Mouse (Mus musculus): Measurements from ENCODE around the gene Ccdc146. TPM values are rescaled to one million over a fixed set of nuclear protein-coding genes. Genes with fewer than 3 reads are reported as not detected.

The Ccdc146 gene
- polyA plus RNA-seq, 1 experiment from 2014 or later, result 2.7 TPM

- H3K4me1 ChIP-seq (ENCODE audit: control insufficient read depth in 2 of 2, insufficient read depth in 2 of 2, low read length in 2 of 2), result peaks cover 13 to 18% of the 10 kb centered on the region in 2 experiments
- no peaks in the 10 kb centered on the region for H3K27me3 ChIP-seq (ENCODE audit: control insufficient read depth, insufficient read depth, low read length)
- H3K4me2 ChIP-seq (ENCODE audit: low read length), result no peak overlapping the region
- 90% methylated on average over 9 of the region's 9 CpGs for WGBS
- H3K9ac ChIP-seq (ENCODE audit: low read length), result no peak overlapping the region
- no peak overlapping the region for H3K4me3 ChIP-seq (ENCODE audit: control insufficient read depth in 1 of 2, insufficient read depth in 1 of 2, low read depth in 1 of 2, low read length in 2 of 2)
- no peak overlapping the region for H3K27ac ChIP-seq (replicated peaks in 1 of 2; ENCODE audit: control insufficient read depth in 1 of 2, insufficient read depth in 1 of 2, low read depth in 2 of 2, low read length in 2 of 2)
- no peaks in the 10 kb centered on the region for H3K9me3 ChIP-seq (ENCODE audit: control insufficient read depth, low read length)
- H3K36me3 ChIP-seq (ENCODE audit: control insufficient read depth, insufficient read depth, low read length), result no peaks in the 10 kb centered on the region
- no peak for ATAC-seq (ENCODE audit: insufficient number of reproducible peaks, insufficient read depth, low FRiP score, low read depth)
These were observed 39.5 kb downstream of the Ccdc146 start for GRCm38 (mm10) chr5:21384976-21385375.

GRCm38 (mm10) chr5:21384252-21384960 is 40.1 kb downstream of the Ccdc146 start:
- 73% methylated on average over 13 of the region's 13 CpGs for WGBS
- Histone ChIP-seq H3K4me2 (ENCODE audit: low read length) (no peak overlapping the region), H3K27me3 (ENCODE audit: control insufficient read depth, insufficient read depth, low read length) (no peaks in the 10 kb centered on the region), H3K36me3 (ENCODE audit: control insufficient read depth, insufficient read depth, low read length) (no peaks in the 10 kb centered on the region), H3K9me3 (ENCODE audit: control insufficient read depth, low read length) (no peaks in the 10 kb centered on the region), H3K4me3 (ENCODE audit: control insufficient read depth in 1 of 2, insufficient read depth in 1 of 2, low read depth in 1 of 2, low read length in 2 of 2) (no peak overlapping the region), H3K4me1 (ENCODE audit: control insufficient read depth in 2 of 2, insufficient read depth in 2 of 2, low read length in 2 of 2) (peaks cover 13 to 18% of the 10 kb centered on the region in 2 experiments), H3K27ac (replicated peaks in 1 of 2; ENCODE audit: control insufficient read depth in 1 of 2, insufficient read depth in 1 of 2, low read depth in 2 of 2, low read length in 2 of 2) (no peak overlapping the region), H3K9ac (ENCODE audit: low read length) (no peak overlapping the region)
- ATAC-seq (ENCODE audit: insufficient number of reproducible peaks, insufficient read depth, low FRiP score, low read depth), result no peak

GRCm38 (mm10) chr5:21383392-21384251 is 40.9 kb downstream of the Ccdc146 start:
- Histone ChIP-seq H3K27ac (replicated peaks in 1 of 2; ENCODE audit: control insufficient read depth in 1 of 2, insufficient read depth in 1 of 2, low read depth in 2 of 2, low read length in 2 of 2) (peak overlapping the region; percentile 20 to 50; a peak in 2 of 4 replicates), H3K36me3 (ENCODE audit: control insufficient read depth, insufficient read depth, low read length) (no peaks in the 10 kb centered on the region), H3K9me3 (ENCODE audit: control insufficient read depth, low read length) (no peaks in the 10 kb centered on the region), H3K27me3 (ENCODE audit: control insufficient read depth, insufficient read depth, low read length) (no peaks in the 10 kb centered on the region), H3K4me1 (ENCODE audit: control insufficient read depth in 2 of 2, insufficient read depth in 2 of 2, low read length in 2 of 2) (peaks cover 15 to 18% of the 10 kb centered on the region in 2 experiments), H3K4me3 (ENCODE audit: control insufficient read depth in 1 of 2, insufficient read depth in 1 of 2, low read depth in 1 of 2, low read length in 2 of 2) (no peak overlapping the region), H3K4me2 (ENCODE audit: low read length) (peak overlapping the region; percentile 3; the same call in 1 of the 2 replicates), H3K9ac (ENCODE audit: low read length) (no peak overlapping the region)
- WGBS, result 39% methylated on average over 14 of the region's 14 CpGs
- no peak for ATAC-seq (ENCODE audit: insufficient number of reproducible peaks, insufficient read depth, low FRiP score, low read depth)

GRCm38 (mm10) chr5:21382678-21383077 is 41.8 kb downstream of the Ccdc146 start:
- WGBS, result 52% methylated on average over 6 of the region's 6 CpGs
- Histone ChIP-seq H3K27ac (replicated peaks in 1 of 2; ENCODE audit: control insufficient read depth in 1 of 2, insufficient read depth in 1 of 2, low read depth in 2 of 2, low read length in 2 of 2) (peak overlapping the region in 1 of 2 experiments; percentile 50; a peak in 1 of 4 replicates), H3K4me3 (ENCODE audit: control insufficient read depth in 1 of 2, insufficient read depth in 1 of 2, low read depth in 1 of 2, low read length in 2 of 2) (no peak overlapping the region)

GRCm38 (mm10) chr5:21381986-21382385 is 42.5 kb downstream of the Ccdc146 start:
- Histone ChIP-seq H3K4me3 (ENCODE audit: control insufficient read depth in 1 of 2, insufficient read depth in 1 of 2, low read depth in 1 of 2, low read length in 2 of 2) (no peak overlapping the region), H3K27ac (replicated peaks in 1 of 2; ENCODE audit: control insufficient read depth in 1 of 2, insufficient read depth in 1 of 2, low read depth in 2 of 2, low read length in 2 of 2) (no peak overlapping the region), H3K4me2 (ENCODE audit: low read length) (no peak overlapping the region), H3K9ac (ENCODE audit: low read length) (no peak overlapping the region), H3K9me3 (ENCODE audit: control insufficient read depth, low read length) (no peaks in the 10 kb centered on the region), H3K4me1 (ENCODE audit: control insufficient read depth in 2 of 2, insufficient read depth in 2 of 2, low read length in 2 of 2) (peaks cover 15 to 18% of the 10 kb centered on the region in 2 experiments), H3K36me3 (ENCODE audit: control insufficient read depth, insufficient read depth, low read length) (no peaks in the 10 kb centered on the region), H3K27me3 (ENCODE audit: control insufficient read depth, insufficient read depth, low read length) (no peaks in the 10 kb centered on the region)
- 58% methylated on average over 6 of the region's 6 CpGs for WGBS
- ATAC-seq (ENCODE audit: insufficient number of reproducible peaks, insufficient read depth, low FRiP score, low read depth), result no peak

More at GRCm38 (mm10) chr5:21382678-21383077, 41.8 kb downstream of the Ccdc146 start:
- Histone ChIP-seq H3K4me1 (ENCODE audit: control insufficient read depth in 2 of 2, insufficient read depth in 2 of 2, low read length in 2 of 2) (peaks cover 15 to 18% of the 10 kb centered on the region in 2 experiments), H3K9me3 (ENCODE audit: control insufficient read depth, low read length) (no peaks in the 10 kb centered on the region), H3K27me3 (ENCODE audit: control insufficient read depth, insufficient read depth, low read length) (no peaks in the 10 kb centered on the region), H3K4me2 (ENCODE audit: low read length) (no peak overlapping the region), H3K36me3 (ENCODE audit: control insufficient read depth, insufficient read depth, low read length) (no peaks in the 10 kb centered on the region), H3K9ac (ENCODE audit: low read length) (no peak overlapping the region)
- ATAC-seq (ENCODE audit: insufficient number of reproducible peaks, insufficient read depth, low FRiP score, low read depth), result no peak

GRCm38 (mm10) chr5:21378397-21378796 is 46.1 kb downstream of the Ccdc146 start:
- no peak overlapping the region for H3K4me3 ChIP-seq (ENCODE audit: control insufficient read depth in 1 of 2, insufficient read depth in 1 of 2, low read depth in 1 of 2, low read length in 2 of 2)
- no peak overlapping the region for H3K27ac ChIP-seq (replicated peaks in 1 of 2; ENCODE audit: control insufficient read depth in 1 of 2, insufficient read depth in 1 of 2, low read depth in 2 of 2, low read length in 2 of 2)
- H3K4me2 ChIP-seq (ENCODE audit: low read length), result no peak overlapping the region
- peaks cover 10 to 17% of the 10 kb centered on the region in 2 experiments for H3K4me1 ChIP-seq (ENCODE audit: control insufficient read depth in 2 of 2, insufficient read depth in 2 of 2, low read length in 2 of 2)
- peaks cover 5% of the 10 kb centered on the region; the same call in 1 of the 2 replicates for H3K36me3 ChIP-seq (ENCODE audit: control insufficient read depth, insufficient read depth, low read length)
- WGBS, result 70% methylated on average over 2 of the region's 2 CpGs
- no peak overlapping the region for H3K9ac ChIP-seq (ENCODE audit: low read length)
- no peak for ATAC-seq (ENCODE audit: insufficient number of reproducible peaks, insufficient read depth, low FRiP score, low read depth)
- H3K9me3 ChIP-seq (ENCODE audit: control insufficient read depth, low read length), result no peaks in the 10 kb centered on the region
- no peaks in the 10 kb centered on the region for H3K27me3 ChIP-seq (ENCODE audit: control insufficient read depth, insufficient read depth, low read length)

GRCm38 (mm10) chr5:21376935-21377334 is 47.5 kb downstream of the Ccdc146 start:
- Histone ChIP-seq H3K9me3 (ENCODE audit: control insufficient read depth, low read length) (no peaks in the 10 kb centered on the region), H3K9ac (ENCODE audit: low read length) (no peak overlapping the region), H3K36me3 (ENCODE audit: control insufficient read depth, insufficient read depth, low read length) (peaks cover 5% of the 10 kb centered on the region; the same call in 1 of the 2 replicates), H3K4me1 (ENCODE audit: control insufficient read depth in 2 of 2, insufficient read depth in 2 of 2, low read length in 2 of 2) (peaks cover 2 to 10% of the 10 kb centered on the region in 2 experiments; a peak in 1 of 4 replicates), H3K4me2 (ENCODE audit: low read length) (no peak overlapping the region), H3K4me3 (ENCODE audit: control insufficient read depth in 1 of 2, insufficient read depth in 1 of 2, low read depth in 1 of 2, low read length in 2 of 2) (no peak overlapping the region), H3K27ac (replicated peaks in 1 of 2; ENCODE audit: control insufficient read depth in 1 of 2, insufficient read depth in 1 of 2, low read depth in 2 of 2, low read length in 2 of 2) (no peak overlapping the region), H3K27me3 (ENCODE audit: control insufficient read depth, insufficient read depth, low read length) (no peaks in the 10 kb centered on the region)
- no peak for ATAC-seq (ENCODE audit: insufficient number of reproducible peaks, insufficient read depth, low FRiP score, low read depth)
- 48% methylated on average over 4 of the region's 4 CpGs for WGBS
